Mouse (Mus musculus): Measurements from ENCODE around the gene Phactr1. TPM values are rescaled to one million over a fixed set of nuclear protein-coding genes. Genes with fewer than 3 reads are reported as not detected.
A peak's percentile ranks its signal among the peaks of the same experiment; 100 is the strongest.

Gene Phactr1
- polyA plus RNA-seq, 1 experiment = 46.9 TPM

GRCm38 (mm10) chr13:42760907-42761544, 80.6 kb downstream of the Phactr1 start:
- H3K4me3 ChIP-seq (replicated peaks; ENCODE audit: insufficient read depth, low read depth, low read length) = no peak overlapping the region
- 53% methylated on average over 10 of the region's 10 CpGs for WGBS
- H3K4me1 ChIP-seq (ENCODE audit: control insufficient read depth, insufficient read depth, low read length) = peaks cover 4% of the 10 kb centered on the region
- no peak for DNase-seq
- H3K27ac ChIP-seq (ENCODE audit: insufficient read depth, low read length) = no peak overlapping the region
- no peak for TF ChIP-seq CTCF (IDR thresholded peaks at IDR 0.05; ENCODE audit: borderline replicate concordance, insufficient read depth, low read depth, low read length)
- TF ChIP-seq POLR2A (IDR thresholded peaks at IDR 0.05; ENCODE audit: borderline replicate concordance, insufficient read depth, low read length) = no peak
- H3K27me3 ChIP-seq (ENCODE audit: control insufficient read depth, insufficient read depth, low read length) = no peaks in the 10 kb centered on the region

GRCm38 (mm10) chr13:42772314-42772713, 91.9 kb downstream of the Phactr1 start:
- WGBS = 54% methylated on average over 6 of the region's 6 CpGs
- Histone ChIP-seq H3K27ac (ENCODE audit: insufficient read depth, low read length) (no peak overlapping the region), H3K4me3 (replicated peaks; ENCODE audit: insufficient read depth, low read depth, low read length) (no peak overlapping the region), H3K27me3 (ENCODE audit: control insufficient read depth, insufficient read depth, low read length) (no peaks in the 10 kb centered on the region), H3K4me1 (ENCODE audit: control insufficient read depth, insufficient read depth, low read length) (no peaks in the 10 kb centered on the region)
- DNase-seq = no peak
- TF ChIP-seq POLR2A (IDR thresholded peaks at IDR 0.05; ENCODE audit: borderline replicate concordance, insufficient read depth, low read length) = no peak
- no peak for TF ChIP-seq CTCF (IDR thresholded peaks at IDR 0.05; ENCODE audit: borderline replicate concordance, insufficient read depth, low read depth, low read length)

GRCm38 (mm10) chr13:42774040-42774439, 93.6 kb downstream of the Phactr1 start:
- H3K27ac ChIP-seq (ENCODE audit: insufficient read depth, low read length) = no peak overlapping the region
- H3K4me3 ChIP-seq (replicated peaks; ENCODE audit: insufficient read depth, low read depth, low read length) = no peak overlapping the region
- WGBS = 91% methylated on average over 2 of the region's 2 CpGs
- H3K4me1 ChIP-seq (ENCODE audit: control insufficient read depth, insufficient read depth, low read length) = no peaks in the 10 kb centered on the region
- no peaks in the 10 kb centered on the region for H3K27me3 ChIP-seq (ENCODE audit: control insufficient read depth, insufficient read depth, low read length)
- DNase-seq = no peak
- no peak for TF ChIP-seq CTCF (IDR thresholded peaks at IDR 0.05; ENCODE audit: borderline replicate concordance, insufficient read depth, low read depth, low read length)
- no peak for TF ChIP-seq POLR2A (IDR thresholded peaks at IDR 0.05; ENCODE audit: borderline replicate concordance, insufficient read depth, low read length)

- no peak overlapping the region for H3K27ac ChIP-seq (ENCODE audit: insufficient read depth, low read length)
- TF ChIP-seq CTCF (IDR thresholded peaks at IDR 0.05; ENCODE audit: borderline replicate concordance, insufficient read depth, low read depth, low read length) = no peak
- no peak for TF ChIP-seq POLR2A (IDR thresholded peaks at IDR 0.05; ENCODE audit: borderline replicate concordance, insufficient read depth, low read length)
- WGBS = 67% methylated on average over 13 of the region's 13 CpGs
Measured at GRCm38 (mm10) chr13:42782151-42782550, 101.7 kb downstream of the Phactr1 start.

GRCm38 (mm10) chr13:42789221-42789620, 108.8 kb downstream of the Phactr1 start:
- Histone ChIP-seq H3K4me3 (replicated peaks; ENCODE audit: insufficient read depth, low read depth, low read length) (no peak overlapping the region), H3K27me3 (ENCODE audit: control insufficient read depth, insufficient read depth, low read length) (no peaks in the 10 kb centered on the region), H3K27ac (ENCODE audit: insufficient read depth, low read length) (no peak overlapping the region), H3K4me1 (ENCODE audit: control insufficient read depth, insufficient read depth, low read length) (no peaks in the 10 kb centered on the region)
- 89% methylated on average over 13 of the region's 13 CpGs for WGBS
- no peak for DNase-seq
- TF ChIP-seq POLR2A (IDR thresholded peaks at IDR 0.05; ENCODE audit: borderline replicate concordance, insufficient read depth, low read length) (no peak), CTCF (IDR thresholded peaks at IDR 0.05; ENCODE audit: borderline replicate concordance, insufficient read depth, low read depth, low read length) (peak; percentile 35; the same call in 1 of the 2 replicates)

More at GRCm38 (mm10) chr13:42782151-42782550, 101.7 kb downstream of the Phactr1 start:
- no peak overlapping the region for H3K4me3 ChIP-seq (replicated peaks; ENCODE audit: insufficient read depth, low read depth, low read length)
- no peaks in the 10 kb centered on the region for H3K4me1 ChIP-seq (ENCODE audit: control insufficient read depth, insufficient read depth, low read length)
- no peaks in the 10 kb centered on the region for H3K27me3 ChIP-seq (ENCODE audit: control insufficient read depth, insufficient read depth, low read length)
- no peak for DNase-seq

- 26% methylated on average over 8 of the region's 8 CpGs for WGBS
- DNase-seq = peak in 1 of 2 experiments; percentile 14
Measured at GRCm38 (mm10) chr13:42792279-42792678, 111.9 kb downstream of the Phactr1 start.

GRCm38 (mm10) chr13:42800523-42800922, 120.1 kb downstream of the Phactr1 start:
- Histone ChIP-seq H3K27me3 (ENCODE audit: control insufficient read depth, insufficient read depth, low read length) (no peaks in the 10 kb centered on the region), H3K27ac (ENCODE audit: insufficient read depth, low read length) (no peak overlapping the region), H3K4me3 (replicated peaks; ENCODE audit: insufficient read depth, low read depth, low read length) (no peak overlapping the region), H3K4me1 (ENCODE audit: control insufficient read depth, insufficient read depth, low read length) (no peaks in the 10 kb centered on the region)
- DNase-seq = peak in 1 of 2 experiments; percentile 22
- WGBS = 34% methylated on average over 6 of the region's 6 CpGs
- TF ChIP-seq POLR2A (IDR thresholded peaks at IDR 0.05; ENCODE audit: borderline replicate concordance, insufficient read depth, low read length) = no peak
- no peak for TF ChIP-seq CTCF (IDR thresholded peaks at IDR 0.05; ENCODE audit: borderline replicate concordance, insufficient read depth, low read depth, low read length)

More at GRCm38 (mm10) chr13:42792279-42792678, 111.9 kb downstream of the Phactr1 start:
- Histone ChIP-seq H3K27ac (ENCODE audit: insufficient read depth, low read length) (no peak overlapping the region), H3K27me3 (ENCODE audit: control insufficient read depth, insufficient read depth, low read length) (no peaks in the 10 kb centered on the region), H3K4me3 (replicated peaks; ENCODE audit: insufficient read depth, low read depth, low read length) (no peak overlapping the region), H3K4me1 (ENCODE audit: control insufficient read depth, insufficient read depth, low read length) (no peaks in the 10 kb centered on the region)
- TF ChIP-seq POLR2A (IDR thresholded peaks at IDR 0.05; ENCODE audit: borderline replicate concordance, insufficient read depth, low read length) (no peak), CTCF (IDR thresholded peaks at IDR 0.05; ENCODE audit: borderline replicate concordance, insufficient read depth, low read depth, low read length) (peak; percentile 59; the same call in 1 of the 2 replicates)

GRCm38 (mm10) chr13:42804314-42804713, 123.9 kb downstream of the Phactr1 start:
- no peak overlapping the region for H3K27ac ChIP-seq (ENCODE audit: insufficient read depth, low read length)
- H3K27me3 ChIP-seq (ENCODE audit: control insufficient read depth, insufficient read depth, low read length) = no peaks in the 10 kb centered on the region
- TF ChIP-seq POLR2A (IDR thresholded peaks at IDR 0.05; ENCODE audit: borderline replicate concordance, insufficient read depth, low read length) (no peak), CTCF (IDR thresholded peaks at IDR 0.05; ENCODE audit: borderline replicate concordance, insufficient read depth, low read depth, low read length) (no peak)
- no peak for DNase-seq
- 41% methylated on average over 9 of the region's 9 CpGs for WGBS
- no peak overlapping the region for H3K4me3 ChIP-seq (replicated peaks; ENCODE audit: insufficient read depth, low read depth, low read length)
- no peaks in the 10 kb centered on the region for H3K4me1 ChIP-seq (ENCODE audit: control insufficient read depth, insufficient read depth, low read length)

Measured in cerebellum, adult 2 months (tissue).